Mouse (Mus musculus) liver, embryonic 11.5 days (tissue): ENCODE results near the gene Olfr877. TPM values are rescaled to one million over a fixed set of nuclear protein-coding genes. Genes with fewer than 3 reads are reported as not detected.

Experiments used
- ATAC-seq: fragments of 200-750 bp; cut with Nextera tagmentation; replicated peaks from 2 replicates; pipeline ENCODE4 v1.8.0; 2017; ENCODE audit warnings: moderate number of reproducible peaks, mild to moderate bottlenecking, moderate TSS enrichment, moderate library complexity; ENCODE audit not compliant: low FRiP score
- DNase-seq: peaks from one replicate; pipeline ENCODE4 v3.0.0-alpha.2; 2017; ENCODE audit warnings: low spot score
- H3K27ac ChIP-seq: fragments of 300-500 bp; sonication (generic); 2 replicates; pipeline ENCODE4 v1.5.1; 2014; ENCODE audit warnings: mild to moderate bottlenecking, low read depth, low read length, control low read depth
- H3K27me3 ChIP-seq: fragments of 300-500 bp; sonication (generic); replicated peaks from 2 replicates; pipeline ENCODE4 v1.6.1; 2014; ENCODE audit warnings: low read length, mixed read lengths; ENCODE audit not compliant: control insufficient read depth, insufficient read depth
- H3K36me3 ChIP-seq: fragments of 300-500 bp; sonication (generic); 2 replicates; pipeline ENCODE4 v1.6.1; 2014; ENCODE audit warnings: mild to moderate bottlenecking, low read length, moderate library complexity, mixed read lengths; ENCODE audit not compliant: control insufficient read depth, insufficient read depth
- H3K4me1 ChIP-seq: fragments of 300-500 bp; sonication (generic); replicated peaks from 2 replicates; pipeline ENCODE4 v1.6.1; 2014; ENCODE audit warnings: low read length, mixed read lengths; ENCODE audit not compliant: control insufficient read depth, insufficient read depth
- H3K4me2 ChIP-seq: fragments of 300-500 bp; sonication (generic); 2 replicates; pipeline ENCODE4 v1.6.1; 2014; ENCODE audit warnings: mild to moderate bottlenecking, control low read depth, moderate library complexity
- H3K4me3 ChIP-seq: fragments of 300-500 bp; sonication (generic); 2 replicates; pipeline ENCODE4 v1.5.1; 2014; ENCODE audit warnings: low read depth, low read length, control low read depth
- H3K9ac ChIP-seq: fragments of 300-500 bp; sonication (generic); 2 replicates; pipeline ENCODE4 v1.6.1; 2014; ENCODE audit warnings: low read depth, low read length, control low read depth
- H3K9me3 ChIP-seq: fragments of 300-500 bp; sonication (generic); 2 replicates; pipeline ENCODE4 v1.6.1; 2016; ENCODE audit warnings: low read length, inconsistent platforms, mixed read lengths; ENCODE audit not compliant: control insufficient read depth
- WGBS: fragments of 180-500 bp; shearing (Covaris S2); extraction: QIAGEN DNeasy Blood & Tissue Kit; methylation state at CpG from one replicate; pipeline ENCODE4 v1.1.7; 2014; 5-methylcytosine and 5-hydroxymethylcytosine counted together
- polyA plus RNA-seq: library from polyadenylated mRNA; unstranded; fragments of >200 nt; fragmentation: Nextera tagmentation; extraction: Ambion mirVana; gene quantifications from 2 replicates; pipeline ENCODE4 v1.2.1, GENCODE M21; 2014

Gene Olfr877
- polyA plus RNA-seq, result not detected in 2 replicates

DNA sequence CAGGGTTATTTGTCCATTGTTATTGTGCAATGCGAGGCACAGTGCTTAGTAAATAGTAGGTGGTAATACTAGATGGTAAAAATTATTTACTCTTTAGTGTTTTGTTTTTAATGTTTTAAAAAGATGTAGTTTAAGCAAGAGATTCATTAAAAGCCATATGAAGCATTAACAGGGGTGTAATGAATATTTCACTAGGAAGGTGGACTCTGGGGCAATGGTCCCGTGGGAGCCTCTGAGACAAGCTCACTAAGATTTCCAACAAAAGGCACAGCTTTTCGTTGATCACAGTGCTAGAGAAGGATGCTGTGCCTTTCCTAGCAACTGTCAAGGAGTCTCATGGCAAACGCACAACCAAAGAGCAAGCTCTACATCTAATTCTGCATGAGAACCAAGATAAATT lies at the start of gene Olfr877:
Gene Olfr877, plus strand, starts transcription at position 301 of the 400 bp plus-strand sequence.
- H3K27me3 ChIP-seq, result no peaks in the 10 kb centered on the region
- H3K4me2 ChIP-seq, result no peak within 1 kb of the TSS
- H3K9ac ChIP-seq, result no peak within 1 kb of the TSS
- H3K27ac ChIP-seq, result no peak within 1 kb of the TSS
- ATAC-seq (no peak), DNase-seq (no peak)
- H3K9me3 ChIP-seq, result no peaks in the 10 kb centered on the region
- H3K36me3 ChIP-seq, result no peaks in the 10 kb centered on the region
- WGBS, result 76% methylated on average over 4 of the region's 4 CpGs
- H3K4me1 ChIP-seq, result no peaks in the 10 kb centered on the region
- no peak within 1 kb of the TSS for H3K4me3 ChIP-seq

DNA sequence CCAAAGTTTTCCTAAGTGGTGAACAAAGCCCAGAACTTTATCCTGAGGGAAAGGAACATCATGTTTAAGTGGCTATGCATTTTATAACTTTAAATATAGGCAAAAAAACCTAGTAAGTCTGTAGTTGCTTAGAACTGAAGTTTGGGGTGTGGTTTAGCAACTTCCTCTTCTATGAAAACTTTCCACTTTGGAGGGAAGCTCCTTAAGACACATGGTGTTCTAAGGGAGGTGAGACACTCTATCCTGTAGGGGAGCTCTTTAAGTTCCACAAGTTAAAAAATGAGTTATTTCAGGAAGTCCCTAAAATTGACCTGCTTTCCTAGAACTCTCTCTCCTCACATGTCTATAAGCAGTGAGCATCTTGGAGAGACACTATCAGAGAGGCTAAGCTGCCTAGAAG lies 46.8 kb upstream of the Olfr877 start:
- Histone ChIP-seq H3K9me3 (no peaks in the 10 kb centered on the region), H3K4me2 (no peak overlapping the region), H3K27ac (no peak overlapping the region), H3K27me3 (no peaks in the 10 kb centered on the region), H3K36me3 (no peaks in the 10 kb centered on the region), H3K9ac (no peak overlapping the region), H3K4me3 (no peak overlapping the region), H3K4me1 (no peaks in the 10 kb centered on the region)
- ATAC-seq (no peak), DNase-seq (no peak)

DNA sequence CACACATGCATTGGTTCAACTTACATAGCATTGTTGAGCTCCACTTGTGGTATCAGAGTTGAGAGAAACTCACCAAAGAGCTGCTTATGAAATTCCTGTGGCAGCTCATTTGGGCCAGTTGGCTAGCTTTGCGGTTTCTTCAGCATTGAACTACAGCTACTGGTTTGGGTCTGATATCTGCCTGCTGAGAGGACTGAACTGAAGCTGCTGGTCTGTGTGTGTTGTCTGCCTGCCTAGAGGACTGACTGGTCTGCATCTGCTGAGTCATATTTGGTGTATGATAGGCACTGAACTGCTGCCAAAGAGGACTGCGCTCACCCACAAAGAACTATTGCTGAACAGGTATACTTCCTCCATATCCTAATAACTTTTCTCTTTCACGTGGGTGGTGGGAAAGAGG lies 45.6 kb upstream of the Olfr877 start:
- H3K27ac ChIP-seq, result no peak overlapping the region
- no peaks in the 10 kb centered on the region for H3K4me1 ChIP-seq
- no peaks in the 10 kb centered on the region for H3K27me3 ChIP-seq
- no peaks in the 10 kb centered on the region for H3K36me3 ChIP-seq
- no peak overlapping the region for H3K4me3 ChIP-seq
- DNase-seq (no peak), ATAC-seq (no peak)
- H3K9ac ChIP-seq, result no peak overlapping the region
- no peaks in the 10 kb centered on the region for H3K9me3 ChIP-seq
- 77% methylated on average over 3 of the region's 3 CpGs for WGBS
- H3K4me2 ChIP-seq, result no peak overlapping the region

DNA sequence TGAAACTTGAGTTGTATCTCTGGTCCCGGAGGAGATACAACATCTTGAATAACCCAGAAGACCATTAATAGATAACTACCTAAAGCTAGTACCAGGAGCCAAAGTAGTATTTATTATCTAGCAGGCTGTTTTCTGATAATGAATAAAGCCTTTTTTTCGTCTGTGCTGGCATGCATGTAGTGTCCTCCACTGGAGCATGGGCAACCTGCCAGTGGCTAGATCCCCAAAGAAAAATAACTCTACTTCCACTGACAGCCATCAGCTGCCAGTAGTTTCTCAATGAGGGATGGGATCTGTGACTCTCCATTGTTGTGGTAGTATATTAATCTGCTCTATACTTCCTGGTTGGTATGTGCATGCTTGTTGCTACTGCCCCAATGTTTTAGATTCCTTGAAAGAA lies 45.1 kb upstream of the Olfr877 start:
- Histone ChIP-seq H3K27ac (no peak overlapping the region), H3K4me3 (no peak overlapping the region), H3K9me3 (no peaks in the 10 kb centered on the region), H3K27me3 (no peaks in the 10 kb centered on the region), H3K9ac (no peak overlapping the region), H3K4me1 (no peaks in the 10 kb centered on the region), H3K4me2 (no peak overlapping the region), H3K36me3 (no peaks in the 10 kb centered on the region)
- no peak for ATAC-seq
- 74% methylated on average over 2 of the region's 2 CpGs for WGBS
- no peak for DNase-seq

DNA sequence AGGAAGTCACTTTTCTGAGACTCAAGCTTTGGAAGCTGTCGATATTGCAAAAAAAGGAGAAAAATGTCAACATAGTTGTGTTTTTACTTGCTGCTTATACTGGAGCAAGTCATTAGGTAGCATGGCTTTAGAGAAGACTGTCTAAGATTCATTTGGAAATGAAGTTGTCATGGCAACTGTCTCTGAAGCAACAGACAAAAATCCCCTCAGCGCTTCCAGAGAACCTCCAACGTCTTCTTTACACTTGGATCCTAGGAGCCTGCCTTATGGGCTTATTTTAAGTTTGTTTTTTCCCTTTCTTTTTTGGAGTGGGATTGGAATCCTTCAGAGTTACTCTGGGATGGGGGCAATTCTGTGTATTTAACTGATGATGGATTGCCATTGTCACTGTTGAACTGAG lies 39.4 kb upstream of the Olfr877 start:
- no peaks in the 10 kb centered on the region for H3K9me3 ChIP-seq
- no peak overlapping the region for H3K9ac ChIP-seq
- no peaks in the 10 kb centered on the region for H3K4me1 ChIP-seq
- WGBS, result 91% methylated on average over 3 of the region's 3 CpGs
- no peaks in the 10 kb centered on the region for H3K27me3 ChIP-seq
- no peaks in the 10 kb centered on the region for H3K36me3 ChIP-seq
- H3K4me3 ChIP-seq, result no peak overlapping the region
- H3K4me2 ChIP-seq, result no peak overlapping the region
- H3K27ac ChIP-seq, result no peak overlapping the region
- DNase-seq, result no peak
- ATAC-seq, result no peak

DNA sequence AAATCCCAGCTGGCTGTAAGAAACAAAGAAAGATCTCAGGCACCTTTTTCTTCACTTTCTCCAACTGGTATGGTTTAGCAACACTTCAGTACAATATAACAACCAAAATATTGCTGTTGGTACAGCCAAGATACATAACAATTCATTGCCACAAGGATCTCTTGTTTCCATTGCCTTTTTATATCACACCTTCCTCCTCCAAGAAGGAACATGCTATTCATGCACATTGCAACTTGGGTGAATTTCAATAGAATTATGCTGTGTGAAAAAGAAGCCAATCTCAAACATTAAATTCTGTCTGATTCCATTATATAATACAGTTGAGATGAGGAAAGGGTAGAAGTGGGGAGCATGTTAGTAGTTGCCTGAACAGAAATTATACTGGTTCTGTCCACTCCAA lies 24.2 kb upstream of the Olfr877 start:
- no peak overlapping the region for H3K4me3 ChIP-seq
- no peaks in the 10 kb centered on the region for H3K4me1 ChIP-seq
- H3K36me3 ChIP-seq, result no peaks in the 10 kb centered on the region
- no peak overlapping the region for H3K4me2 ChIP-seq
- no peaks in the 10 kb centered on the region for H3K27me3 ChIP-seq
- ATAC-seq (no peak), DNase-seq (no peak)
- no peak overlapping the region for H3K27ac ChIP-seq
- H3K9me3 ChIP-seq, result no peaks in the 10 kb centered on the region
- H3K9ac ChIP-seq, result no peak overlapping the region

DNA sequence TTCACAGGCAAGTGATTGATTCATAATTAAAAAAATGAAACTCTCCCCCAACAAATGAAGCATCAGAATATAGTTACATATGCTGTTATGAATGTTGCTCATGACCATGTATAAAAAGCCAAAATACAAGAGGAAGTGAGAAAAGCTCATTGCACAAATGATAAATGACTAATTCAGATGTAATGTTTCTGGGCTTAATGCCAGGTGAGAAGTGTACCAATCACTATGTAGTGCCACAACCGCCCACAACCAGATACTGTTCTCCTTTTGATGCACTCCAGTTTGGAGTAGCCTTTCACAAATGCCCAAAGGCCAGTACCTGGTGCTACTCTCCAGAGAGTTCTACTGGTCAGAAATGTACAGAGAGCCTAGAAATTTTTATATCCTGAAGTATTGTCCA lies 20.7 kb upstream of the Olfr877 start:
- H3K27ac ChIP-seq, result no peak overlapping the region
- no peak overlapping the region for H3K4me3 ChIP-seq
- no peaks in the 10 kb centered on the region for H3K27me3 ChIP-seq
- H3K9ac ChIP-seq, result no peak overlapping the region
- H3K36me3 ChIP-seq, result no peaks in the 10 kb centered on the region
- no peaks in the 10 kb centered on the region for H3K9me3 ChIP-seq
- WGBS, result 68% methylated on average over 1 of the region's 1 CpGs
- no peaks in the 10 kb centered on the region for H3K4me1 ChIP-seq
- H3K4me2 ChIP-seq, result no peak overlapping the region
- DNase-seq, result no peak
- no peak for ATAC-seq

DNA sequence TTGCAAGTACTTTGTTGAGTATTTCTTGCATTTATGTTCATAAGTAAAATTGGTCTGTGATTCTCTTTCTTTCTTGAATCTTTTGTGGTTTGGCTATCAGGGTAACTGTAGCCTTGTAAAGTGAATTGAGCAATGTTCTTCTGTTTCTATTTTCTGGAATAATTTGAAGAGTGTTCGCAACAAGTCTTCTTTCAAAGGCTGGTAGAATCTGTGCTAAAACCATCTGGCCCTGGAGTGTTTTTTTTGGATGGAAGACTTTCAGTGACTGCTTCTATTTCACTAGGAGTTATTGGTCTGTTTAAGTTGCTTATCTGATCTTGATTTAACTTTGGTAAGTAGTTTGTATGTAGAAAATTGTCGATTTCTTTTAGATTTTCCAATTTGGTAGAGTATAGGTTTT lies 4.8 kb upstream of the Olfr877 start:
- ATAC-seq, result no peak
- no peaks in the 10 kb centered on the region for H3K9me3 ChIP-seq
- H3K9ac ChIP-seq, result no peak overlapping the region
- WGBS, result 76% methylated on average over 2 of the region's 2 CpGs
- H3K27ac ChIP-seq, result no peak overlapping the region
- H3K27me3 ChIP-seq, result no peaks in the 10 kb centered on the region
- no peaks in the 10 kb centered on the region for H3K4me1 ChIP-seq
- no peak for DNase-seq
- no peak overlapping the region for H3K4me3 ChIP-seq
- H3K4me2 ChIP-seq, result no peak overlapping the region
- no peaks in the 10 kb centered on the region for H3K36me3 ChIP-seq

DNA sequence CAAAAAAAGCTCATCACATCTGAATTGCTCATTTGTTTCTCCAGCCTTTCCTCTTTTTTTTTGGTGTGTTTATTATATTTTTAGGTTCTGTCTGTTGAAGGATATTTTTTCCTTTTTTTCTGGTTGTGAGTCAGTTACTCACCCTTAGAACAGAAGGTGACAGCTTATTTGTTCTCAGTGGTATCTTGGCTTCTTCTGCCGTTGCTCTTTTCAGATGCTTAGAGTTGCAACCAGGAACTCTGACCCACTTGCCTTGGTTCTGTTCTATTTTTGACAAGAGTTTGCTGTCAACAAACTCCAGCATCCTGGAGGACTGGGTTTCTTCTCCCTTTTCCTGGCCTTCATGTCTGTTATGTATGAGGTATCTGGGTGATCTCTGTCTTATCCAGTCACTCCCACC lies 9.3 kb downstream of the Olfr877 start:
- H3K27me3 ChIP-seq, result no peaks in the 10 kb centered on the region
- no peaks in the 10 kb centered on the region for H3K9me3 ChIP-seq
- DNase-seq, result no peak
- no peak overlapping the region for H3K27ac ChIP-seq
- H3K36me3 ChIP-seq, result no peaks in the 10 kb centered on the region
- H3K9ac ChIP-seq, result no peak overlapping the region
- 61% methylated on average over 1 of the region's 1 CpGs for WGBS
- H3K4me3 ChIP-seq, result no peak overlapping the region
- no peak overlapping the region for H3K4me2 ChIP-seq
- ATAC-seq, result no peak
- H3K4me1 ChIP-seq, result no peaks in the 10 kb centered on the region
